Mouse (Mus musculus): ENCODE results near the gene Disp2. TPM values are rescaled to one million over a fixed set of nuclear protein-coding genes. Genes with fewer than 3 reads are reported as not detected.

Gene Disp2
- total and polyA plus RNA-seq, 3 experiments: 0.15 to 0.43 TPM; not detected in 1

GRCm38 (mm10) chr2:118761906-118762783, 17.4 kb upstream of the Disp2 start, which contains the start of gene Ccdc9b (continued):
- no peak for TF ChIP-seq ELF1 (IDR thresholded peaks at IDR 0.05; ENCODE audit: low read depth, low read length)
- peak; percentile 56; the same call in 1 of the 2 replicates for TF ChIP-seq ZMIZ1 (IDR thresholded peaks at IDR 0.05; ENCODE audit: low read depth, low read length)
- TF ChIP-seq MEF2A (IDR thresholded peaks at IDR 0.05; ENCODE audit: extremely low read depth, insufficient replicate concordance, low read depth, low read length, poor library complexity, severe bottlenecking): no peak
- TF ChIP-seq HCFC1 (IDR thresholded peaks at IDR 0.05; ENCODE audit: low read depth, low read length): peak; percentile 61; the same call in 1 of the 2 replicates
- TF ChIP-seq USF2 (IDR thresholded peaks at IDR 0.05; ENCODE audit: borderline replicate concordance in 1 of 2, insufficient read depth in 1 of 2, low read depth in 1 of 2, low read length in 2 of 2): no peak
- TF ChIP-seq MYB (IDR thresholded peaks at IDR 0.05; ENCODE audit: low read depth, low read length): no peak
- TF ChIP-seq BHLHE40 (IDR thresholded peaks at IDR 0.05; ENCODE audit: borderline replicate concordance, low read depth, low read length): no peak
- TF ChIP-seq MXI1 (IDR thresholded peaks at IDR 0.05; ENCODE audit: low read depth, low read length): peak; percentile 84
- TF ChIP-seq TAL1 (IDR thresholded peaks at IDR 0.05; ENCODE audit: low read length): no peak
- TF ChIP-seq POLR2A (IDR thresholded peaks at IDR 0.05; ENCODE audit: control insufficient read depth in 1 of 2, insufficient read depth in 1 of 2, low read depth in 1 of 2, low read length in 2 of 2, poor library complexity in 1 of 2): peak; percentile 62 to 78; a peak in 3 of 4 replicates
- no peak for TF ChIP-seq CHD1 (IDR thresholded peaks at IDR 0.05; ENCODE audit: low read depth, low read length)
- TF ChIP-seq KAT2A (conservative IDR thresholded peaks at IDR 0.05; ENCODE audit: low read depth, low read length): no peak
- no peak; the same call in 1 of the 2 replicates for TF ChIP-seq E2F4 (IDR thresholded peaks at IDR 0.05; ENCODE audit: borderline replicate concordance, low read depth, low read length)
- no peak for TF ChIP-seq GABPA (IDR thresholded peaks at IDR 0.05; ENCODE audit: low read depth, low read length)
- TF ChIP-seq UBTF (IDR thresholded peaks at IDR 0.05; ENCODE audit: borderline replicate concordance, insufficient read depth, low read depth, low read length): peak; percentile 96; the same call in 1 of the 2 replicates
- TF ChIP-seq MAZ (IDR thresholded peaks at IDR 0.05; ENCODE audit: low read depth, low read length): peak; percentile 72; the same call in 1 of the 2 replicates
- peak; percentile 58 for TF ChIP-seq MAX (IDR thresholded peaks at IDR 0.05; ENCODE audit: low read length)
- TF ChIP-seq CHD2 (IDR thresholded peaks at IDR 0.05; ENCODE audit: low read length): peak; percentile 35; the same call in 1 of the 2 replicates
- no peak for TF ChIP-seq NRF1 (IDR thresholded peaks at IDR 0.05; ENCODE audit: insufficient read depth, low read depth, low read length, poor library complexity, severe bottlenecking)
- peak; percentile 72 for TF ChIP-seq NELFE (IDR thresholded peaks at IDR 0.05; ENCODE audit: low read depth, low read length)
- TF ChIP-seq EP300 (IDR thresholded peaks at IDR 0.05; ENCODE audit: low read depth in 1 of 2, low read length in 2 of 2): no peak; a peak in 2 of 4 replicates
- TF ChIP-seq USF1 (IDR thresholded peaks at IDR 0.05; ENCODE audit: low read depth, low read length): no peak
- peak; percentile 4; the same call in 1 of the 2 replicates for TF ChIP-seq ZNF384 (IDR thresholded peaks at IDR 0.05; ENCODE audit: low read depth, low read length)

Measured in MEL (cell line).